Mouse (Mus musculus) right cerebral cortex, adult 18-20 months (tissue): ENCODE data around the gene Gm21698.
A peak's percentile ranks its signal among the peaks of the same experiment; 100 is the strongest.
"Not testable (repeated sequence)": the region's sequence is repeated elsewhere in the genome, so short reads cannot be mapped to it uniquely, and the experiment has no call there.

ENCODE experiments used
- DNase-seq: peaks from one replicate; pipeline ENCODE4 v3.0.0; 2022; ENCODE audit warnings: mixed read lengths

Gene Gm21698

GRCm38 (mm10) chr5:25988550-25988949 is at the start of gene Gm21698:
TSS of gene Gm21698 (minus strand) at chr5:25988650.
- DNase-seq, result not testable (repeated sequence)

- DNase-seq, result not testable (repeated sequence)
Observed at GRCm38 (mm10) chr5:26022816-26023215, 34.4 kb upstream of the Gm21698 start, which contains the start of gene Gm5862. TSS of gene Gm5862 (minus strand) at chr5:26022916.

- DNase-seq, result not testable (repeated sequence)
Observed at GRCm38 (mm10) chr5:26007697-26008096, 19.2 kb upstream of the Gm21698 start.

- DNase-seq, result peak; percentile 10
Observed at GRCm38 (mm10) chr5:26006937-26007695, 18.7 kb upstream of the Gm21698 start.

DNA sequence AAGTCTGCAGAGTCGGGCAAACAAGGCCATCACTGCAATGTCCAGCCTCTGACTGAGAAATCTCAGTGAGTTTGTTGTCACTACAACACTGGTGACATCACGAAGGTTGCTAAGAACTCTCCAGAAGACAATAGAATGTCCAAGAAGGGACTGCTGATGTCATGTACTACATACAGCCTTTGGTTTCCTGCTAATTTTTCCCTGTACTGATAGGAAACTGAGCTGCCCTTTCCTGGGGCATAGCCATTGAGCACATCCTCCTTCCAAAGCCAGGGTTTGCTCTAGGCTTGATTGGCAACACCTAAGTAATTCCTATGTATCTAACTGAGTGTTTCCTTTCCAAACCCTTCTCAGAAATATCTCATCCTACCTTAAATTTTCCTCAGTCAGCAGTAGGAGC is 16.2 kb upstream of the Gm21698 start, which contains the start of gene Gm1979:
TSS of gene Gm1979 (minus strand) at position 101 of the 400 bp plus-strand sequence.
- not testable (repeated sequence) for DNase-seq

GRCm38 (mm10) chr5:25972563-25972962 is 15.9 kb downstream of the Gm21698 start, which contains the start of gene Gm21680:
TSS of gene Gm21680 (minus strand) at chr5:25972663.
- not testable (repeated sequence) for DNase-seq

GRCm38 (mm10) chr5:25957050-25957449 is 31.4 kb downstream of the Gm21698 start:
- not testable (repeated sequence) for DNase-seq

GRCm38 (mm10) chr5:25956611-25957010 is 31.8 kb downstream of the Gm21698 start:
- peak; percentile 7 for DNase-seq

DNA sequence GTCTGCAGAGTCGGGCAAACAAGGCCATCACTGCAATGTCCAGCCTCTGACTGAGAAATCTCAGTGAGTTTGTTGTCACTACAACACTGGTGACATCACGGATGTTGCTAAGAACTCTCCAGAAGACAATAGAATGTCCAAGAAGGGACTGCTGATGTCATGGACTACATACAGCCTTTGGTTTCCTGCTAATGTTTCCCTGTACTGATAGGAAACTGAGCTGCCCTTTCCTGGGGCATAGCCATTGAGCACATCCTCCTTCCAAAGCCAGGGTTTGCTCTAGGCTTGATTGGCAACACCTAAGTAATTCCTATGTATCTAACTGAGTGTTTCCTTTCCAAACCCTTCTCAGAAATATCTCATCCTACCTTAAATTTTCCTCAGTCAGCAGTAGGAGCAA is 34.1 kb downstream of the Gm21698 start, which contains the start of gene Gm21671:
TSS of gene Gm21671 (minus strand) at position 101 of the 400 bp plus-strand sequence.
- not testable (repeated sequence) for DNase-seq

DNA sequence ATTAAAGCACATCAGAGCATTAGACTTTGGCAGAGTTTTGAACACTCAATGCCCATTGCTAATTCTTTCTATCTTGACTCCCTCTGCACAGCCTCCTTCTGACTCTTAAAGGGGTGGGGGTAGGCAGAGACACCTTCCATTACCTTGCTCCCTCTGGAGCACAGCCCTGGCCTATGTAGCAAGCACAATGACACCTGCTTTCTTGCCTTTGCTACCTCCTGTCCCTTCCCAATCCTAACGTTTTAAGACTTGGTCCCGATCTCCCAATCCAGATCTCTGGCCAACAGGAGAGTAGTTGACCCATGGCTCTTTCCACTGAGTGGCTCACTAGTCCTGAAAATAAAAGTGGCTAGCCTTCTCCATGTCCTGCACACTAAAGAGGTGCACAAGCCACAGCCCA is 43.1 kb downstream of the Gm21698 start:
- not testable (repeated sequence) for DNase-seq

DNA sequence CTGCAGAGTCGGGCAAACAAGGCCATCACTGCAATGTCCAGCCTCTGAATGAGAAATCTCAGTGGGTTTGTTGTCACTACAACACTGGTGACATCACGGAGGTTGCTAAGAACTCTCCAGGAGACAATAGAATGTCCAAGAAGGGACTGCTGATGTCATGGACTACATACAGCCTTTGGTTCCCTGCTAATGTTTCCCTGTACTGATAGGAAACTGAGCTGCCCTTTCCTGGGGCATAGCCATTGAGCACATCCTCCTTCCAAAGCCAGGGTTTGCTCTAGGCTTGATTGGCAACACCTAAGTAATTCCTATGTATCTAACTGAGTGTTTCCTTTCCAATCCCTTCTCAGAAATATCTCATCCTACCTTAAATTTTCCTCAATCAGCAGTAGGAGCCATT is 46.2 kb downstream of the Gm21698 start, which contains the start of gene Gm21663:
TSS of gene Gm21663 (minus strand) at position 101 of the 400 bp plus-strand sequence.
- DNase-seq, result not testable (repeated sequence)
